Mouse (Mus musculus) common myeloid progenitor, adult 5-6 weeks (primary cell): Measurements from ENCODE around the gene Rasgrp1. TPM values are rescaled to one million over a fixed set of nuclear protein-coding genes. Genes with fewer than 3 reads are reported as not detected.
A peak's percentile ranks its signal among the peaks of the same experiment; 100 is the strongest.

Experiments
- ATAC-seq: replicated peaks from 2 replicates; pipeline ENCODE4 v1.8.0; 2016; ENCODE audit warnings: low read depth, mild to moderate bottlenecking, moderate TSS enrichment, inconsistent platforms; ENCODE audit not compliant: poor library complexity, severe bottlenecking
- total RNA-seq: library from RNA; stranded (forward); fragments of 200-1000, 187-1606 nt; gene quantifications from 2 replicates; pipeline ENCODE4 v1.2.3, GENCODE M21; 2017

Rasgrp1 gene
- total RNA-seq, 1 experiment from 2014 or later: not detected

GRCm38 (mm10) chr2:117336946-117337665 lies 5.7 kb downstream of the Rasgrp1 start:
- ATAC-seq: no peak

GRCm38 (mm10) chr2:117335552-117336188 lies 7.1 kb downstream of the Rasgrp1 start:
- no peak for ATAC-seq

GRCm38 (mm10) chr2:117331634-117332033 lies 11.2 kb downstream of the Rasgrp1 start:
- peak; percentile 70; the same call in 1 of the 2 replicates for ATAC-seq

DNA sequence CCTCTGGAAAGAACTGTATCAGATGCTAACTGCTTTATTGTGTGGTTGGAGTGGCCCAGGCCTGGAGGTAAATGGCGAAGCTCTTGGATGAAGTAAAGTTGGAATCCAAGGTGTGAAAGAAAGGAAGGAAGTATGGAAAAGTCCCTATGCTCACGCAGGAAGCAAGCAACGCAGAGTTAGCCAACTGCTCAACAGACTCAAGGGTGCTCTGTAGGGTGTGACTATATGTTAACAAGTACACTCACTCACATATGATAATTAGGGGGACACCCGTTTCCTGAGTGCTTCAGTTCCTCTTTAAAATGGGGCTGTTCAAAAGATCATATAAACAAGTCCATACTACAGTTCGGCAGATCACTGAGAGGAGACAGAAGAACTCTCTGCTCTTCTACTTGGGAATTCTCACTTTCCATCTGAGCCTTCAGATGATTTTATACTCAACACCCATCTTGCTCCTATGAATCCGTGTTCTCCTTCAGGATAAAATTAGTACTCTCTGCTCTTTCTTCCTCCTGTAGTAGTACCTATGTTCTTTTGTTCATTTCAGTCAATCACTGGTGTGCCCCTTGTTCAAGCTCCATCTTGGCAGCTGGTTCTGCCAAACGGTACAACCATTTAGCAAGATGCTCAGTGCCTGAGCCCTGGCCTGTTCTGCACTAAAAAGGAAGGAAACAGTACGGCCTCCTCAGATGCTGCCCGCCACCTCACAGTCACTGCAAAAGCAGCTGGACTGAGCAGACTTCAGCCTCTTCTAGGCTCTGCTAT lies 14.1 kb downstream of the Rasgrp1 start:
- peak; percentile 67 for ATAC-seq

- ATAC-seq: no peak
Observed at GRCm38 (mm10) chr2:117322399-117322798, 20.4 kb downstream of the Rasgrp1 start.

- no peak for ATAC-seq
Observed at GRCm38 (mm10) chr2:117321231-117321630, 21.6 kb downstream of the Rasgrp1 start.

- ATAC-seq: no peak
Observed at GRCm38 (mm10) chr2:117318991-117319390, 23.8 kb downstream of the Rasgrp1 start.

GRCm38 (mm10) chr2:117313586-117314235 lies 29.1 kb downstream of the Rasgrp1 start:
- no peak for ATAC-seq

- no peak for ATAC-seq
Observed at GRCm38 (mm10) chr2:117312441-117312895, 30.3 kb downstream of the Rasgrp1 start.

- ATAC-seq: no peak
Observed at GRCm38 (mm10) chr2:117312030-117312429, 30.8 kb downstream of the Rasgrp1 start.

GRCm38 (mm10) chr2:117311349-117311748 lies 31.5 kb downstream of the Rasgrp1 start:
- no peak for ATAC-seq

GRCm38 (mm10) chr2:117309046-117309445 lies 33.8 kb downstream of the Rasgrp1 start:
- no peak for ATAC-seq

DNA sequence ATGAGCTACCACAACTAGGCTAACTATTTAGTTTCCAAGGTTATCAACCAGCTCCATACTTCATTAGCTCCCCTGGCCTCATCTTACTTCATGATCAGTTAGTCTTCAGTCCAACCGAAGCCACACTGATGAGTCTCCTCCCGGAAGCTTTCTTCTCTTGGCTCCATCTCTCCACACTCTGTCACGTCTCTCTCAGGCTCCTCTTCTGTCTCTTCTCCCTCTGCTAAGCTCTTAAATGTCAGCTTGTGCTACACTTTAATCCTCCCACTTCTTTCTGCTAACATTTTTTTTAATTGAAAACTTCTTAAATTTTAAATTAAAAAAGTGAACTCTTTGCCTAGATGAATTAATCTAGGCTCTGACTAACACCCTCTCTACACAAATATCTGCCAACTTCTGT lies 34.8 kb downstream of the Rasgrp1 start:
- no peak for ATAC-seq

DNA sequence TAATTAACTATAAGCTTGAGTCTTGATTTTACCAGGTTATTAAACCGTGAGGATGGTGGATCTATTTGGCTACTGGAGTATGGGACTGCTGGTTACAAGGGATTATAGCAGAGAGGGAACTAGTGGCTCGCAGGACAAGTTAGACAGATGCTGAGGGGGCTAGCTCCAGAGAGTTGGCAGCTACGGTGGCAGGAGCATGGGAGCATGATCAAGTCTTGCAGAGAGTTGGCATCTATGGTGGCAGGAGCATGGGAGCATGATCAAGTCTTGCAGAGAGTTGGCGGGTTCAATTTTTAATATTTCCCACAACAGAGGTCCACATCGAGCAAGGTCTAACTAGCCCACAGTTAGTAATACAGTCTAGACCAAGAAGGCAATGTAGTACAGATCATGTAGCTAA lies 37.9 kb downstream of the Rasgrp1 start:
- ATAC-seq: no peak

- ATAC-seq: peak; percentile 91
Observed at GRCm38 (mm10) chr2:117303391-117304350, 39.1 kb downstream of the Rasgrp1 start.

- peak; percentile 30 for ATAC-seq
Observed at GRCm38 (mm10) chr2:117299596-117300448, 43.0 kb downstream of the Rasgrp1 start.

DNA sequence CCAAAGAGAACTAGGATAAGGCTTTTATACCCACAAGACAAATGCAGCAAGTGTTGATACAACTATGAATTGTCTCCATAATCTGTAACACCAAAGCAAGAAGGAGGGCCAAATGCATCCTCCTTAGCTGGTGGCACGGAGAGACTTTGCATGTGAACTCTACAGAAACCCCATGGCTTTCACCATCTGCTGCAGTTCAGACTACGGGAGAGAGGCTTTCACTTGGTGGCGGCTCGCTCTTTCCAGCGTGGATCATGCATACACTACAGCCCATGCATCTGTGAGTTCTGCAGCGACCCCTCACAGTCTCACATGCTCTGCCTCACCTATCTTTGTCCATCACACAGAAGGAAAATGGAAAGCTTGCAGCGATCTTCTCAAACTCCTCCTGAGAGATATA lies 54.5 kb downstream of the Rasgrp1 start:
- ATAC-seq: no peak

DNA sequence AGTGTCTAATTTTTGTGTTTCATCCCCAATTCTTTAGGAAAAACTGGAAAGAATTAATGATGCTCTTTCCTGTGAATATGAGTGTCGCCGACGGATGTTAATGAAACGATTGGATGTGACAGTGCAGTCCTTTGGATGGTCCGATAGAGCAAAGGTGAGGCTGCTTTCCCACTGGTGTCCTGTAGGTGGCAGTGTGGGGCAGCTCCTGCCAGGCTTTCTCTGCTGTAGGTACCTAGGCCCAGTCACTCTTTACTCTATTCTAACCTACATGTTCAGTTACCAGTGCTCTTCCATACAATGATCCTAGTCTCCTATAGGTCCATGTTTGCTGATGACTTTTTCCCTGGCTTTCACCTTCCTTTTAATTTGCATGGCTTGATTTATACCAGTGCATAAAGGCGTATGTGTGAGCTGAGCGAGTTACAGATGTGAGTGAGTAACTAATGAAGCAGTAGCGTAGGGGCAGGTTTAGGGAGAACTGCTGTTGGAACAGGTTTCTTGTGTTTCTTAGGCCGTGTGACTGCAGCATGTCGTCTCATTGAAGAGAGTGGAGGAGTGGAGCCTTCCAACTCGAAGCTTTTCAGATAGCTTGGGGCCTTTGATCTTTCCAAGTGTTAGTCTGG lies 78.9 kb downstream of the Rasgrp1 start:
- ATAC-seq: peak; percentile 95
